Mouse (Mus musculus) gastrocnemius, postnatal 25 days (tissue): ENCODE data around the gene Gm20388. TPM values are rescaled to one million over a fixed set of nuclear protein-coding genes. Genes with fewer than 3 reads are reported as not detected.

ENCODE experiments used
- DNase-seq: peaks from one replicate; pipeline ENCODE4 v3.0.0; 2022
- total RNA-seq, 2 experiments: library from RNA; stranded (reverse); gene quantifications; 1 replicate in 1 of 2; 2 replicates in 1 of 2; pipeline ENCODE4 v1.2.3; 2021

Gene Gm20388
- total RNA-seq, 2 experiments from 2014 or later: 6.7 TPM; not detected in 1

- DNase-seq: no peak
Observed at GRCm38 (mm10) chr8:121740721-121741120, 1830.1 kb downstream of the Gm20388 start.

- DNase-seq: no peak
Observed at GRCm38 (mm10) chr8:121749501-121749900, 1838.9 kb downstream of the Gm20388 start.

- no peak for DNase-seq
Observed at GRCm38 (mm10) chr8:121750512-121750911, 1839.9 kb downstream of the Gm20388 start.

- no peak for DNase-seq
Observed at GRCm38 (mm10) chr8:121751407-121751806, 1840.8 kb downstream of the Gm20388 start.

GRCm38 (mm10) chr8:121758470-121758869, 1847.8 kb downstream of the Gm20388 start:
- no peak for DNase-seq

- no peak for DNase-seq
Observed at GRCm38 (mm10) chr8:121760484-121760883, 1849.8 kb downstream of the Gm20388 start.

GRCm38 (mm10) chr8:121761480-121761879, 1850.8 kb downstream of the Gm20388 start:
- DNase-seq: no peak

GRCm38 (mm10) chr8:121762999-121763699, 1852.5 kb downstream of the Gm20388 start:
- no peak for DNase-seq

GRCm38 (mm10) chr8:121763700-121764013, 1853.0 kb downstream of the Gm20388 start:
- DNase-seq: no peak

GRCm38 (mm10) chr8:121765594-121766138, 1855.0 kb downstream of the Gm20388 start:
- DNase-seq: no peak

- DNase-seq: no peak
Observed at GRCm38 (mm10) chr8:121769095-121769494, 1858.5 kb downstream of the Gm20388 start.

- DNase-seq: no peak
Observed at GRCm38 (mm10) chr8:121769621-121770020, 1859.0 kb downstream of the Gm20388 start.

GRCm38 (mm10) chr8:121770845-121771752, 1860.5 kb downstream of the Gm20388 start:
- DNase-seq: no peak

GRCm38 (mm10) chr8:121773876-121774275, 1863.2 kb downstream of the Gm20388 start:
- DNase-seq: no peak

- no peak for DNase-seq
Observed at GRCm38 (mm10) chr8:121782493-121782892, 1871.9 kb downstream of the Gm20388 start.

- no peak for DNase-seq
Observed at GRCm38 (mm10) chr8:121786542-121786941, 1875.9 kb downstream of the Gm20388 start.

- DNase-seq: no peak
Observed at GRCm38 (mm10) chr8:121788786-121789185, 1878.1 kb downstream of the Gm20388 start.

- DNase-seq: no peak
Observed at GRCm38 (mm10) chr8:121792159-121792558, 1881.5 kb downstream of the Gm20388 start.

- DNase-seq: no peak
Observed at GRCm38 (mm10) chr8:121792627-121793026, 1882.0 kb downstream of the Gm20388 start.

GRCm38 (mm10) chr8:121794151-121794550, 1883.5 kb downstream of the Gm20388 start:
- DNase-seq: no peak

- DNase-seq: no peak
Observed at GRCm38 (mm10) chr8:121795461-121795860, 1884.8 kb downstream of the Gm20388 start.

- DNase-seq: no peak
Observed at GRCm38 (mm10) chr8:121796406-121796805, 1885.8 kb downstream of the Gm20388 start.

GRCm38 (mm10) chr8:121798401-121798800, 1887.8 kb downstream of the Gm20388 start:
- no peak for DNase-seq
